Mouse (Mus musculus) spleen, adult 2 months (tissue): ENCODE measurements around the gene Necab2. TPM values are rescaled to one million over a fixed set of nuclear protein-coding genes. Genes with fewer than 3 reads are reported as not detected.
A peak's percentile ranks its signal among the peaks of the same experiment; 100 is the strongest.

Experiments used
- DNase-seq, 2 experiments: peaks; one replicate each; pipeline versions ENCODE4 v3.0.0 to v3.0.0-alpha.2; 2012 to 2021; ENCODE audit warnings: low spot score in 2 of 2, low read depth in 1 of 2
- H3K27ac ChIP-seq: fragments of 200-500 bp; 2 replicates; pipeline ENCODE4 v1.5.1; 2012; ENCODE audit warnings: low read length, inconsistent platforms; ENCODE audit not compliant: insufficient read depth
- H3K27me3 ChIP-seq: fragments of 200-500 bp; 2 replicates; pipeline ENCODE4 v1.6.1; 2012; ENCODE audit warnings: mild to moderate bottlenecking, moderate library complexity, low read length, inconsistent platforms; ENCODE audit not compliant: control insufficient read depth, insufficient read depth
- H3K36me3 ChIP-seq: fragments of 200-500 bp; 2 replicates; pipeline ENCODE4 v1.6.1; 2012; ENCODE audit warnings: mild to moderate bottlenecking, low read length, inconsistent platforms; ENCODE audit not compliant: control insufficient read depth, insufficient read depth
- H3K4me1 ChIP-seq: fragments of 200-500 bp; 2 replicates; pipeline ENCODE4 v1.6.1; 2011; ENCODE audit warnings: inconsistent platforms; ENCODE audit not compliant: control insufficient read depth, insufficient read depth, insufficient read length
- H3K4me3 ChIP-seq: fragments of 200-500 bp; 2 replicates; pipeline ENCODE4 v1.5.1; 2011; ENCODE audit warnings: mild to moderate bottlenecking, inconsistent platforms; ENCODE audit not compliant: insufficient read depth, insufficient read length; ENCODE audit errors: extremely low read depth
- CTCF ChIP-seq: fragments of 200-500 bp; IDR thresholded peaks from 2 replicates; pipeline ENCODE4 v1.5.1; 2011; ENCODE audit warnings: mild to moderate bottlenecking, inconsistent platforms; ENCODE audit not compliant: insufficient read depth, insufficient read length, insufficient replicate concordance; ENCODE audit errors: extremely low read depth
- POLR2A ChIP-seq: fragments of 200-500 bp; IDR thresholded peaks from 2 replicates; pipeline ENCODE4 v1.6.1; 2011; ENCODE audit warnings: low read depth, low read length, inconsistent platforms
- WGBS: fragments of 180-500 bp; shearing (Covaris S2); methylation state at CpG from one replicate; pipeline ENCODE4 v1.1.7; 2018; 5-methylcytosine and 5-hydroxymethylcytosine counted together
- polyA plus RNA-seq: library from polyadenylated mRNA; depleted of rRNA; stranded (reverse); fragments of >200 nt; gene quantifications from 2 replicates; pipeline ENCODE4 v1.2.3, GENCODE M21; 2012

Gene Necab2
- polyA plus RNA-seq, 1 experiment, result 0.23 TPM

- H3K4me1 ChIP-seq, result peaks cover 23% of the 10 kb centered on the region
- 92% methylated on average over 13 of the region's 13 CpGs for WGBS
- H3K27ac ChIP-seq, result no peak within 1 kb of the TSS
These were observed 12.8 kb upstream of the Necab2 start, which contains the start of gene Osgin1 for GRCm38 (mm10) chr8:119433582-119434174. Gene Osgin1, plus strand, starts transcription at chr8:119434124.

GRCm38 (mm10) chr8:119434569-119434968 is 11.9 kb upstream of the Necab2 start:
- peaks cover 18% of the 10 kb centered on the region for H3K4me1 ChIP-seq
- 83% methylated on average over 6 of the region's 6 CpGs for WGBS
- H3K27ac ChIP-seq, result no peak overlapping the region

More at GRCm38 (mm10) chr8:119433582-119434174, 12.8 kb upstream of the Necab2 start, which contains the start of gene Osgin1:
- no peaks in the 10 kb centered on the region for H3K36me3 ChIP-seq
- DNase-seq, result no peak
- TF ChIP-seq POLR2A, result no peak
- TF ChIP-seq CTCF, result no peak
- H3K27me3 ChIP-seq, result no peaks in the 10 kb centered on the region
- H3K4me3 ChIP-seq, result no peak within 1 kb of the TSS

GRCm38 (mm10) chr8:119435527-119435926 is 11.0 kb upstream of the Necab2 start:
- DNase-seq, result no peak
- no peaks in the 10 kb centered on the region for H3K36me3 ChIP-seq
- no peaks in the 10 kb centered on the region for H3K27me3 ChIP-seq
- H3K4me3 ChIP-seq, result no peak overlapping the region
- no peak for TF ChIP-seq POLR2A
- TF ChIP-seq CTCF, result no peak
- no peak overlapping the region for H3K27ac ChIP-seq
- 58% methylated on average over 7 of the region's 7 CpGs for WGBS
- peaks cover 18% of the 10 kb centered on the region for H3K4me1 ChIP-seq

More at GRCm38 (mm10) chr8:119434569-119434968, 11.9 kb upstream of the Necab2 start:
- Histone ChIP-seq H3K36me3 (no peaks in the 10 kb centered on the region), H3K4me3 (no peak overlapping the region), H3K27me3 (no peaks in the 10 kb centered on the region)
- DNase-seq, result no peak
- TF ChIP-seq POLR2A (no peak), CTCF (no peak)

GRCm38 (mm10) chr8:119436331-119436730 is 10.2 kb upstream of the Necab2 start:
- TF ChIP-seq CTCF (no peak), POLR2A (no peak)
- H3K36me3 ChIP-seq, result no peaks in the 10 kb centered on the region
- H3K4me3 ChIP-seq, result no peak overlapping the region
- 0 out of 2 replicates have a peak overlapping the region, but pooled peaks have one; percentile 34 for H3K27ac ChIP-seq
- H3K27me3 ChIP-seq, result no peaks in the 10 kb centered on the region
- DNase-seq, result no peak
- H3K4me1 ChIP-seq, result peaks cover 23% of the 10 kb centered on the region
- 66% methylated on average over 10 of the region's 10 CpGs for WGBS

- peaks cover 23% of the 10 kb centered on the region for H3K4me1 ChIP-seq
- 13% methylated on average over 9 of the region's 9 CpGs for WGBS
- no peaks in the 10 kb centered on the region for H3K36me3 ChIP-seq
- no peaks in the 10 kb centered on the region for H3K27me3 ChIP-seq
- H3K4me3 ChIP-seq, result peak overlapping the region; percentile 46; the same call in 1 of the 2 replicates
- peak overlapping the region; percentile 65 for H3K27ac ChIP-seq
- DNase-seq, result peak in 1 of 2 experiments; percentile 43
- TF ChIP-seq POLR2A (peak; percentile 33), CTCF (no peak)
These were observed 9.6 kb upstream of the Necab2 start for GRCm38 (mm10) chr8:119436933-119437332.

DNA sequence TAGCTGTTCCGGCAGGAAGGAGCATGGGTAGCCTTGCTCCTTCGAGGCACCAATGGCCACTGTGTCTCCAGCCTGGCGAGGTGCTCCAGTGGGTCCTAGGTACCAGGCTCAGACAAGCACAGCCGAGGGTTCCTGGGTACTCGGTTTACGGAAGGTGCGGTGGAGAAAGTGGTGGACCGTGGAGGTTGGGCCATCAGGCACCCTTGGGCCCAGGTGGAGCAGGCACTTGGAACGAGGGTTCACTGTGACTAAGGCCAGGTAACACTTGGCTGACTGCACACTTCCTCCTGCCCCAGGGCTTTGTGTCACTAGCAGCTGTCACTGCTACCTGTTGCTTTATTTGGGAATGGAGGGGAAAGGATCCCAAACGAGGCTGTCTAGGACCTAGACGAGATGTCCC is 9.0 kb upstream of the Necab2 start:
- Histone ChIP-seq H3K4me1 (peaks cover 23% of the 10 kb centered on the region), H3K27ac (peak overlapping the region; percentile 65), H3K4me3 (peak overlapping the region; percentile 46; the same call in 1 of the 2 replicates), H3K27me3 (no peaks in the 10 kb centered on the region), H3K36me3 (no peaks in the 10 kb centered on the region; the same call in 1 of the 2 replicates)
- WGBS, result 49% methylated on average over 11 of the region's 11 CpGs
- no peak for DNase-seq
- TF ChIP-seq POLR2A (no peak), CTCF (no peak)

DNA sequence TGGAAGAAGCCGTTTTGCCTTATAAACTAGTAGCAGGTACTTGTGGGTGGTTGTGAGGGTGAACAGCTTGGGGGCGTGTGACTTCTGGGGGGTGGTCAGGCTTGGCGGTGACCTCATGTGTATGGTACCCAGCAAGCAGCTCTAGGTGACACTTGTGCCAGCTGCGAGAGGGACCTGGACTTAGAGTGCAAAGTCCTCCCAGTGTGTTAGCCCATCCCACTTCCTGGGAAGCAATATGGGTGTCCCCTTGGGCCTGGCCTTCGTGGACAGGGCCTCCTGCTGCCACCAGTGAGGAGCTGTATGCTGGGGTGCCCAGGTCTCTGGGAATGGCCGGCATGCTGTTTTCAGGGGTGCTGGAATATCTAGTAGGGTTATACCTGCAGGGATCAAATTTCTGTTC is 7.6 kb upstream of the Necab2 start:
- Histone ChIP-seq H3K4me1 (peaks cover 23% of the 10 kb centered on the region), H3K27ac (no peak overlapping the region), H3K4me3 (no peak overlapping the region), H3K27me3 (no peaks in the 10 kb centered on the region), H3K36me3 (no peaks in the 10 kb centered on the region; the same call in 1 of the 2 replicates)
- DNase-seq, result no peak
- WGBS, result 80% methylated on average over 6 of the region's 6 CpGs
- no peak for TF ChIP-seq POLR2A
